Mouse (Mus musculus): ENCODE results near the gene Sik3.
A peak's percentile ranks its signal among the peaks of the same experiment; 100 is the strongest.

The Sik3 gene

DNA sequence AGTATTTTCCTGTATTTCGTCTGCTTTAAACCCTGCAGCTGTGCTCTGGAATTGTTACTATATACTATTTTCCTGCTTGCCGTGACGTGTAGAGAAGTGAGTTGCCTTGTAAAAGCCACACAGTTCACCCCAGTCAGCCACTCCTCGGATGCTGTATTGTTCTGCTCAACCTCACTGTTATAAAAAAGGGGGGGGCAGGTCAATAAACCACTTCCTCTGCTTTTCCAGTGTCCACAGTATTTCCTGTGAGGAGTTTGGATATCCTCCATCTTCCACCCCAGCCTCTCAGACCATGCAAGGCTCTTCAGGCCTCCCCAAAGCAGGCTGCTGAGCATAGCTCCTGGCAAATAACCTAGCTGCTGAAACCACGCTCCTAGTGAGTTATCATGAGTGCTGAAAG lies 171.9 kb downstream of the Sik3 start:
- DNase-seq (ENCODE audit: inconsistent age in 2 of 2, low spot score in 1 of 2) = peak in 1 of 2 experiments; percentile 37

GRCm38 (mm10) chr9:46185191-46185590 lies 172.6 kb downstream of the Sik3 start:
- DNase-seq (ENCODE audit: inconsistent age in 2 of 2, low spot score in 1 of 2) = peak in 1 of 2 experiments; percentile 87

DNA sequence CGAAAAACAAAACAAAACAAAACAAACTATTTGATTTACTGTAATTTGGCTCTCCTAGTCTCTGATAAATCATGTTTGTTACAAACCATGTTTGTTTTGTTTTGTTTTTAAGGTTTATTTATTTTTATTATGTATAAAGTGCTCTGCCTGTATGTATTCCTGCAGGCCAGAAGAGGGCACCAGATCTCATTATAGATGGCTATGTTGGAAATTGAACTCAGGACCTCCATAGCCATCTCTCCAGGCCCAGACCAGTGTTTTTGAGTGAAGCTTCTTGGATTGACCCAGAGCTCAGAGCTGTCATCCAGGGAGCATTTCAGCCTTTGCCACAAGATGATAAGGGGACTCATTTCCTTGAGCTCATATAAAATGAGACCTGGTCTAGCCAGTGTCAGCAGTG lies 173.8 kb downstream of the Sik3 start:
- DNase-seq (ENCODE audit: inconsistent age in 2 of 2, low spot score in 1 of 2) = peak in 1 of 2 experiments; percentile 38

DNA sequence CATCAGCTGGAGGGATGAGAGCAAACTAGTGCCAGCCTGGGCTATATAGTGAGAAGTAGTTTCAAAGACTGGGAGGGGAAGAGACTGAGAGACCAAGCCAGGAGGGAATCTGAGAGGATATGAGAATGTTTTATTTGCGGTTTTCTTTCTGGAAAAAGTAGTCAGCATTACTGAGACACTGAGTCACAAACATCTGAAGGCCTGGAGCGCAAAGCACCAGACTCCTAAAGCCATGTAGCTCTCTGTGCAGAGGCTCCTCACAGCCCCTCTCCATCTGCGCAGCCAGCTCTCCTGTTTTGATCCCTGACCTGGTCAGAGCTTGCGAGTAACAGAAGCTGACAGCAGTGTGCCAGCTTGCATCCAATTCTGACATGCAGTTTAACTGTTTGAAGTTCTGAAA lies 175.8 kb downstream of the Sik3 start:
- DNase-seq (ENCODE audit: inconsistent age in 2 of 2, low spot score in 1 of 2) = no peak

GRCm38 (mm10) chr9:46188956-46189355 lies 176.3 kb downstream of the Sik3 start:
- peak in 1 of 2 experiments; percentile 23 for DNase-seq (ENCODE audit: inconsistent age in 2 of 2, low spot score in 1 of 2)

- no peak for DNase-seq (ENCODE audit: inconsistent age in 2 of 2, low spot score in 1 of 2)
Observed at GRCm38 (mm10) chr9:46189381-46189780, 176.8 kb downstream of the Sik3 start.

GRCm38 (mm10) chr9:46191234-46191633 lies 178.6 kb downstream of the Sik3 start:
- peak in 1 of 2 experiments; percentile 46 for DNase-seq (ENCODE audit: inconsistent age in 2 of 2, low spot score in 1 of 2)

DNA sequence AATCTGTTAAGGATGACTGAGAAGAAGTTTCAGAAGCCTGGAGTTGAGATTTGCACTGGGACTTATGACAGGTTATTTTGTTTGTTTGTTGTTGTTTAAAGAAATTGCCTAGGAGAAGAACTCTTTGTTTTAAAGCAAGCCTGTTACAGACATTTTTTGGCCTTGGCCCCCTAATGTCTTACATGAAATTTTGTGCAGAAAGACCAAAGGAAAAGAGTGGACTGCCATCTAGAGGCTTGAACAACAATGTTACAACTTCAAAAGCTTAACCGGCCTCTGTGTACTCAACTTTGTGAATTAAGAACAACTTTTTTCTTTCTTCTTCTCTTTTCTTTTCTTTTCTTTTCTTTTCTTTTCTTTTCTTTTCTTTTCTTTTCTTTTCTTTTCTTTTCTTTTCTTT lies 179.0 kb downstream of the Sik3 start:
- DNase-seq (ENCODE audit: inconsistent age in 2 of 2, low spot score in 1 of 2) = peak in 1 of 2 experiments; percentile 78

- DNase-seq (ENCODE audit: inconsistent age in 2 of 2, low spot score in 1 of 2) = no peak
Observed at GRCm38 (mm10) chr9:46192642-46193041, 180.0 kb downstream of the Sik3 start.

DNA sequence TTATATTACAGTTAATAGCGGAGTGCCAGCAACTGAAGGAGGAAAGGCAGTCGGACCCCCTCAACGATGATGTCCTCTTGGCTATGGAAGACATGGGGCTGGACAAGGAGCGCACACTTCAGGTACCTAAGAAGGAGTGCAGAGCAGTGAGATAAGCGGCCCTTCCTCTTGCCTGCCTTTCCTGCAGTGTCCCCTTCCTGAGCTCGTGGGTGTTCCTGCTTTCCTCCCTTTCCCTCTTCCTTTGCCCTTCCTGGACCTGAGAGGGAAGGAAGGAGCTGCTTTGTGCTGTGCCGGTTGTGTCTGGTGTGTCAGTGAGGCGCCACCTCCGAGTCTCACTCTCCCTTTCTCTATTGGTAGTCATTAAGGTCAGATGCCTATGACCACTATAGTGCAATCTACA lies 182.2 kb downstream of the Sik3 start:
- no peak for DNase-seq (ENCODE audit: inconsistent age in 2 of 2, low spot score in 1 of 2)

- DNase-seq (ENCODE audit: inconsistent age in 2 of 2, low spot score in 1 of 2) = peak; percentile 76 to 80
Observed at GRCm38 (mm10) chr9:46196699-46197169, 184.1 kb downstream of the Sik3 start.

- no peak for DNase-seq (ENCODE audit: inconsistent age in 2 of 2, low spot score in 1 of 2)
Observed at GRCm38 (mm10) chr9:46198461-46198860, 185.8 kb downstream of the Sik3 start.

DNA sequence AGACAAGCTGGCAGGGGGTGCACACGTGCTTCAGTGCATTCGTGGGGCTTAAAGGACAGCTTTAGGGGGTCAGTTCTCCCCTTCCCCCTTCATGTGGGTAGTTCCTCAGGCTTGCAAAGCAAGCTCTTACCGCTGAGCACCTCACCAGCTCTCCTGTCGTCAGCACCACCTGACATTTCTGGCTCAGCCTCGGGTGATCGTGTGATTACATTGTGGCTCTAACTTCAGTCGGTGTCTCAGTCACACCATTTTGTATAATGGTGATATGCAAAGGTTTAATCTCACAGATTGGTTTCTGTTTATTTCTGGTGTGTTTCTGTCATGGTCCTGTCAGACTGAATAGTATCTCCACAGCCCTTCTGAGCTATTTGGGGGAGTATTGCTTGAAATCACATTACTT lies 186.3 kb downstream of the Sik3 start:
- no peak for DNase-seq (ENCODE audit: inconsistent age in 2 of 2, low spot score in 1 of 2)

GRCm38 (mm10) chr9:46199609-46200008 lies 187.0 kb downstream of the Sik3 start:
- DNase-seq (ENCODE audit: inconsistent age in 2 of 2, low spot score in 1 of 2) = peak; percentile 75 to 88

DNA sequence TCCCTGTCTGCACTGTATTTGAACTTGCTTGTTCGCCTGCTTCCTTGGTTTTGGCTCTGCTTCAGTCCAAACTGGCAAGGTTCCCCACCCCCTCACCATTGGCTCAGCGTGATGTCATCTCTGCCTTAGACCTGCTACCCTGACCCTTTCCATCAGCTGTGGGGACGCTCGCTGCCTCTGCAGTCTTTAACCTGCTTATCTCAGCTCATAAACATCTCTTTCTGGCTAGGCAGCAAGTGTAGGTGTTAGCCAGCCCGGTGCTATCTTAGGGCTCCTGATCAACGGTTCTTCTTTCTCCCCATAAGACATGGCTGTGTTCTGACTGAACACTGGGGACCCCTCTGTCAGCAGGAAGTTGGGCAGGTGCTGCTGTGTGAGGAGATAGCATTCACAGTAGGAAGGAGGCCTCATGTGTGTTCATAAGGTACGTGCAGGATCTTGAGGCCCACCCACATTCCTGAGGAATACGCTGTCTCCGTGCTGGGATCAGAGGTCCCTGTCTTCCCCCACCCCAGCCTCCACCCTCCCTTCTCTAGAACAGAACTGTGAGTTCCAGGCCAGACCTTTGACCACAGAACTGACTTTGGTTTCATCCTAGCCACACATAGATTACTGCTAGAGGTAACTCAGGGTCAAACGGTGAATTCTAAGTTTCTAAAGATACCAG lies 194.3 kb downstream of the Sik3 start:
- DNase-seq (ENCODE audit: inconsistent age in 2 of 2, low spot score in 1 of 2) = no peak

DNA sequence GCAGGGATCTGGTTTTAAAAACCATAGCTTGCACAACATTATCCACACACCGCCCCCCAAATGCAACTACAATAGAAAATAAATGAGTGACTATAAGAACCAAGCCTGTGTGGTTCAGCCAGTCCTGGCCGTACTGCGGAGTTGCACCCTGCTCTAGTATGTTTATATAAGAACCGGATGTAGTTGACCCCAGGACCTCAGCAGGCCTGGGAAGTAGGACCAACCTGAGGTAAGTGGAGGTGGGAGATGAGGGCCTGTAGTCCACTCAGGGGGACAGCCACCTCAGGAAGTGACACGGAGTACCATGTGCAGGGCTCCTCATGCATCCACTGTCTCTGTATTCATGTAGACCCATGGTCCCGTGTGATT lies 194.9 kb downstream of the Sik3 start:
- DNase-seq (ENCODE audit: inconsistent age in 2 of 2, low spot score in 1 of 2) = no peak

GRCm38 (mm10) chr9:46208401-46208974 lies 195.9 kb downstream of the Sik3 start:
- peak; percentile 45 to 69 for DNase-seq (ENCODE audit: inconsistent age in 2 of 2, low spot score in 1 of 2)

- DNase-seq (ENCODE audit: inconsistent age in 2 of 2, low spot score in 1 of 2) = no peak
Observed at GRCm38 (mm10) chr9:46210473-46210872, 197.9 kb downstream of the Sik3 start.

DNA sequence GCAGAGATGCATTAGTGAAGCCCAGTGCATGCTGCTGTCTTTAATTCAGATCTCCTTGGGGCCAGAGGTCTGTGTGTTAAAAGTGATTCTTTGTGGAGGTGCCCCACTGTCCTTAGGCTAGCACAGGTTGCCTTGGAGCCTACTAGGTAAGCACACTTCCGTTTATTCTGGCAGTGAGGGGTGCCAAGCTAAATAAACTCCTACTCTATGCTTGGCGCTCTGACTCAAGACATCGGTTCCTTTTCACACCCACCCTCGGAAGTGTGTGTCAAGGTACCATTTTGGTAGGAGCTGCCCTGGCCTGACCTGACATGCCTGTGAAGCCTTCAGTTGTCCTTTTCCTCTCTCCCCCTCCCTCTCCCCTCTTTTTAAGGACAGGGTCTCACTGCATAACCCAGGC lies 201.7 kb downstream of the Sik3 start:
- no peak for DNase-seq (ENCODE audit: inconsistent age in 2 of 2, low spot score in 1 of 2)

- DNase-seq (ENCODE audit: inconsistent age in 2 of 2, low spot score in 1 of 2) = peak in 1 of 2 experiments; percentile 64
Observed at GRCm38 (mm10) chr9:46214946-46215337, 202.3 kb downstream of the Sik3 start.

DNA sequence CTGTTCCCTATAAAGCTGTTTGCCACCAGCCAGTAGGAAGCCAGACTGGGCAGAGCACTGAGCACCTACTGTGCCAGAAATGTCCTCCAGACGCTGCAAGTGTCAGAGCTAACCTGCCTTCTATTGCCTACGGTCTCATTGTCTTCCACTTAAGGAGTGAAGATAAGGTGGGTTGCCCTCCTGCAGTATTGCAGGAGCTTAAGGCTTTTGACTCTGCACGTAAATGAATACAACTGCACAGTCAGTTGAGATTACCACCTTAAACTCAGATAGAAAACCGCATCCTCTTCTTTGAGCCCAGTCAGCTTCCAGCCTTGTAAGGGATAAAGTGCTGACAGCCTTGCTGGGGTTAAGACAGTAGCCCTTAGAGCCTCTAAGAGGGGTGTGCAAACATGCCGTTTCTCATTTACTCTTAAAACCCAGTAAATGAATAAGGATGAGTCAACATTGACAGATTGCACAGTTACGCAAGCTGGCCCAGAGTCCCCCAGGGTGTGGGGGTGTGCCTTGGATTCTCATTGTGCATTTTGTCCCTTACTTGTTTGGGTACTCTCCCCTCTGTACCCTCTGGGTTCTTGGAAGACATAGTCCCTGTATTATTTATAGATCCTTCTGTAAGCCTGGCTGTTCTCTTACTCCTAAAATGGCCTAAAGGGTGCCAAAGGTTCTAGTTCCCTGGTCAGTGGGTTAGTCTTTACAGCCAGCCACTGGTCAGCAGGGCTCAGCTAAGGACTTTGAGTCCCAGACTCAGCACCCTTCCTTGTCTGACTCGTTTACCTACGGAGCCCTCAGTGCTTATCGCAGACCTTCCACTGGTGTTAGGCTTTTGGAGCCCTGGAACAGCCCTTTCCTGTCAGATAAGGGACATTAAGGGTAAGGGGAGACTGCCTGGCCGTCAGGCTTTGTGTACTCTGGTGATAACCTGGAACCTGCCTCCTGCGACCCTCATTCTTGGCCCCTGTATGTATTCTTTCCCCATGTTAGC lies 203.0 kb downstream of the Sik3 start:
- DNase-seq (ENCODE audit: inconsistent age in 2 of 2, low spot score in 1 of 2) = peak in 1 of 2 experiments; percentile 83
